Mouse (Mus musculus) adrenal gland, postnatal 25 days (tissue): ENCODE measurements around the gene Mast4. TPM values are rescaled to one million over a fixed set of nuclear protein-coding genes. Genes with fewer than 3 reads are reported as not detected.

Experiments
- DNase-seq: peaks from one replicate; pipeline ENCODE4 v3.0.0; 2021; ENCODE audit warnings: mixed read lengths
- total RNA-seq: library from RNA; stranded (reverse); gene quantifications from 2 replicates; pipeline ENCODE4 v1.2.3, GENCODE M21; 2021

The Mast4 gene
- total RNA-seq, 1 experiment from 2014 or later, result 83.7 TPM

- DNase-seq, result no peak
Measured at GRCm38 (mm10) chr13:103056451-103056850, 277.8 kb downstream of the Mast4 start.

- DNase-seq, result no peak
Measured at GRCm38 (mm10) chr13:103052661-103053060, 281.6 kb downstream of the Mast4 start.

- DNase-seq, result no peak
Measured at GRCm38 (mm10) chr13:103048954-103049353, 285.3 kb downstream of the Mast4 start.

GRCm38 (mm10) chr13:103043692-103044091, 290.6 kb downstream of the Mast4 start:
- no peak for DNase-seq

GRCm38 (mm10) chr13:103043011-103043410, 291.3 kb downstream of the Mast4 start:
- no peak for DNase-seq

GRCm38 (mm10) chr13:103037466-103037865, 296.8 kb downstream of the Mast4 start:
- no peak for DNase-seq

GRCm38 (mm10) chr13:103029377-103029776, 304.9 kb downstream of the Mast4 start:
- DNase-seq, result no peak

GRCm38 (mm10) chr13:103027456-103028078, 306.7 kb downstream of the Mast4 start:
- no peak for DNase-seq

- no peak for DNase-seq
Measured at GRCm38 (mm10) chr13:103025461-103025860, 308.8 kb downstream of the Mast4 start.

- DNase-seq, result no peak
Measured at GRCm38 (mm10) chr13:103018481-103018880, 315.8 kb downstream of the Mast4 start.

GRCm38 (mm10) chr13:103017661-103018060, 316.6 kb downstream of the Mast4 start:
- DNase-seq, result no peak

GRCm38 (mm10) chr13:103015131-103015750, 319.1 kb downstream of the Mast4 start:
- no peak for DNase-seq

GRCm38 (mm10) chr13:103014631-103015030, 319.7 kb downstream of the Mast4 start:
- DNase-seq, result no peak

GRCm38 (mm10) chr13:103014222-103014621, 320.1 kb downstream of the Mast4 start:
- DNase-seq, result no peak

- no peak for DNase-seq
Measured at GRCm38 (mm10) chr13:103005227-103005626, 329.1 kb downstream of the Mast4 start.

GRCm38 (mm10) chr13:103001831-103002230, 332.5 kb downstream of the Mast4 start:
- no peak for DNase-seq

GRCm38 (mm10) chr13:103000891-103001290, 333.4 kb downstream of the Mast4 start:
- no peak for DNase-seq

- DNase-seq, result no peak
Measured at GRCm38 (mm10) chr13:102994098-102994497, 340.2 kb downstream of the Mast4 start.

GRCm38 (mm10) chr13:102992680-102993423, 341.4 kb downstream of the Mast4 start:
- DNase-seq, result no peak

- DNase-seq, result no peak
Measured at GRCm38 (mm10) chr13:102991928-102992327, 342.4 kb downstream of the Mast4 start.

GRCm38 (mm10) chr13:102991196-102991595, 343.1 kb downstream of the Mast4 start:
- no peak for DNase-seq

- no peak for DNase-seq
Measured at GRCm38 (mm10) chr13:102990085-102990484, 344.2 kb downstream of the Mast4 start.

- DNase-seq, result no peak
Measured at GRCm38 (mm10) chr13:102989616-102990015, 344.7 kb downstream of the Mast4 start.
